10 mouse cellular contexts compared by ENCODE assay signal in genomic region chr9:97344767-97345297, GRCm38 (mm10). TPM values are rescaled to one million over a fixed set of nuclear protein-coding genes. Genes with fewer than 3 reads are reported as not detected.
DNase-seq lines count a peak whose midpoint lies in the region; ATAC-seq lines count a peak whose summit lies in the region.
"Had no signal": no experiment of that assay in that cellular context is flagged by ENCODE, and none has a peak within 500 bp of the region (broad histone marks: within the 10 kb centered on the region; RNA-seq: fewer than 3 reads in every experiment).

No protein-coding gene starts in this region.

- H3K27me3 ChIP-seq in hindbrain, embryonic 13.5 days = peaks cover 12% of the 10 kb centered on the region
- H3K27me3 ChIP-seq in hindbrain, embryonic 12.5 days = no peaks in the 10 kb centered on the region
- no peaks in the 10 kb centered on the region for H3K27me3 ChIP-seq in forebrain, embryonic 16.5 days (replicated peaks; ENCODE audit: control insufficient read depth, insufficient read depth, low read length)
- H3K27me3 ChIP-seq: heart, embryonic 13.5 days had no signal

- no peaks in the 10 kb centered on the region for H3K36me3 ChIP-seq in hindbrain, embryonic 13.5 days
- no peaks in the 10 kb centered on the region for H3K36me3 ChIP-seq in hindbrain, embryonic 12.5 days
- no peaks in the 10 kb centered on the region for H3K36me3 ChIP-seq in forebrain, embryonic 16.5 days (ENCODE audit: control insufficient read depth, insufficient read depth)
- H3K36me3 ChIP-seq: heart, embryonic 13.5 days had no signal

- H3K4me3 ChIP-seq in hindbrain, embryonic 13.5 days = no peak overlapping the region
- no peak overlapping the region for H3K4me3 ChIP-seq in hindbrain, embryonic 12.5 days
- H3K4me3 ChIP-seq in forebrain, embryonic 16.5 days (replicated peaks; ENCODE audit: low read length) = no peak overlapping the region
- H3K4me3 ChIP-seq: heart, embryonic 13.5 days had no signal

- ATAC-seq in hindbrain, embryonic 13.5 days (ENCODE audit: low FRiP score) = peak; percentile 61; the same call in 1 of the 2 replicates
- ATAC-seq in hindbrain, embryonic 12.5 days (ENCODE audit: low FRiP score) = no peak
- ATAC-seq in forebrain, embryonic 16.5 days = peak; percentile 72
- ATAC-seq in cerebellum, adult (ENCODE audit: insufficient number of reproducible peaks, low FRiP score, low TSS enrichment) = no peak

- no peak overlapping the region for H3K9ac ChIP-seq in hindbrain, embryonic 13.5 days
- H3K9ac ChIP-seq in hindbrain, embryonic 12.5 days = no peak overlapping the region
- no peak overlapping the region for H3K9ac ChIP-seq in forebrain, embryonic 16.5 days (replicated peaks; ENCODE audit: low read depth, low read length)
- H3K9ac ChIP-seq: heart, embryonic 13.5 days had no signal

- 0 out of 2 replicates have a peak, but pooled peaks cover 5% of the 10 kb centered on the region for H3K4me1 ChIP-seq in hindbrain, embryonic 13.5 days (replicated peaks)
- no peaks in the 10 kb centered on the region for H3K4me1 ChIP-seq in hindbrain, embryonic 12.5 days
- peaks cover 7% of the 10 kb centered on the region; the same call in 1 of the 2 replicates for H3K4me1 ChIP-seq in forebrain, embryonic 16.5 days (replicated peaks; ENCODE audit: control insufficient read depth, insufficient read depth, low read length)
- H3K4me1 ChIP-seq: heart, embryonic 13.5 days had no signal

- 59% methylated on average over 12 of the region's 12 CpGs for WGBS in hindbrain, embryonic 13.5 days
- 69% methylated on average over 12 of the region's 12 CpGs for WGBS in hindbrain, embryonic 12.5 days
- 23% methylated on average over 12 of the region's 12 CpGs for WGBS in forebrain, embryonic 16.5 days

- peak; percentile 84 for DNase-seq in kidney, postnatal 14 days
- peak; percentile 73 for DNase-seq in lung, postnatal 10 days
- no peak for DNase-seq in frontal cortex, postnatal 36 days (ENCODE audit: low spot score in 2 of 2)
- no peak for DNase-seq in left cerebral cortex, adult 8-10 months (ENCODE audit: low spot score in 2 of 2)

- 0 out of 2 replicates have a peak, but pooled peaks cover 3% of the 10 kb centered on the region for H3K9me3 ChIP-seq in hindbrain, embryonic 13.5 days
- H3K9me3 ChIP-seq in hindbrain, embryonic 12.5 days (replicated peaks) = no peaks in the 10 kb centered on the region
- peaks cover 2% of the 10 kb centered on the region; the same call in 1 of the 2 replicates for H3K9me3 ChIP-seq in forebrain, embryonic 16.5 days (ENCODE audit: control insufficient read depth, low read length)
- H3K9me3 ChIP-seq: heart, embryonic 13.5 days had no signal

- H3K27ac ChIP-seq in hindbrain, embryonic 13.5 days = no peak overlapping the region
- no peak overlapping the region for H3K27ac ChIP-seq in hindbrain, embryonic 12.5 days
- H3K27ac ChIP-seq in forebrain, embryonic 16.5 days (ENCODE audit: low read length) = no peak overlapping the region
- H3K27ac ChIP-seq: heart, embryonic 13.5 days had no signal

- no peak overlapping the region for H3K4me2 ChIP-seq in hindbrain, embryonic 13.5 days
- no peak overlapping the region for H3K4me2 ChIP-seq in hindbrain, embryonic 12.5 days (replicated peaks)
- 0 out of 2 replicates have a peak overlapping the region, but pooled peaks have one; percentile 5 for H3K4me2 ChIP-seq in forebrain, embryonic 16.5 days (ENCODE audit: low read length)
- H3K4me2 ChIP-seq: heart, embryonic 13.5 days had no signal

RNA-seq across cellular contexts. Expression of gene Trim42, which starts 24.9 kb away (rescaled TPM):
- not detected in 2 replicates for polyA plus RNA-seq in hindbrain, embryonic 13.5 days (2015; fragmentation: Nextera tagmentation; extraction: Ambion mirVana)
- not detected in 2 replicates for polyA plus RNA-seq in hindbrain, embryonic 12.5 days (2016; fragmentation: Nextera tagmentation; extraction: Ambion mirVana)
- not detected in 2 replicates for polyA plus RNA-seq in forebrain, embryonic 16.5 days (2015; fragmentation: Nextera tagmentation; extraction: Ambion mirVana)
- not detected for total RNA-seq in left cerebral cortex, adult 8-10 months (2022)
- total RNA-seq: neutrophil, adult 5-6 weeks had no signal
- polyA plus RNA-seq: heart, embryonic 13.5 days had no signal

Comparison
In these comparisons a context has a peak if more than half of its experiments do, and no peak if none do; other contexts are left out.
1. ATAC-seq: peak in hindbrain, embryonic 13.5 days (single experiment) and forebrain, embryonic 16.5 days (single experiment); none in hindbrain, embryonic 12.5 days (single experiment) and cerebellum, adult (single experiment).
2. DNase-seq: peak in kidney, postnatal 14 days (single experiment) and lung, postnatal 10 days (single experiment); none in frontal cortex, postnatal 36 days (0 of 2) and left cerebral cortex, adult 8-10 months (0 of 2).